Mouse (Mus musculus) small intestine, adult 2 months (tissue): ENCODE measurements at regions not wholly inside any gene's neighbourhood (a gene's known extent, or its start where the extent isn't known, plus 50 kb on each side); places are given as distances from the start of the nearest gene placed in this dataset.
A peak's percentile ranks its signal among the peaks of the same experiment; 100 is the strongest.

ENCODE experiments used
- H3K27ac ChIP-seq: fragments of 200-500 bp; 2 replicates; pipeline ENCODE4 v1.5.1; 2012; ENCODE audit warnings: low read depth, low read length, control low read depth, inconsistent platforms; ENCODE audit not compliant: insufficient read depth
- H3K27me3 ChIP-seq: fragments of 200-500 bp; 2 replicates; pipeline ENCODE4 v1.6.1; 2012; ENCODE audit warnings: mild to moderate bottlenecking, moderate library complexity, low read length, inconsistent platforms; ENCODE audit not compliant: control insufficient read depth, insufficient read depth
- H3K36me3 ChIP-seq: fragments of 200-500 bp; 2 replicates; pipeline ENCODE4 v1.6.1; 2012; ENCODE audit warnings: mild to moderate bottlenecking, low read length, control low read depth, inconsistent platforms; ENCODE audit not compliant: control insufficient read depth, insufficient read depth
- H3K4me1 ChIP-seq: fragments of 200-500 bp; 2 replicates; pipeline ENCODE4 v1.6.1; 2012; ENCODE audit warnings: low read length, inconsistent platforms, mixed read lengths; ENCODE audit not compliant: control insufficient read depth, insufficient read depth, insufficient read length
- H3K4me3 ChIP-seq: fragments of 200-500 bp; 2 replicates; pipeline ENCODE4 v1.5.1; 2012; ENCODE audit warnings: low read depth, mild to moderate bottlenecking, control low read depth, inconsistent platforms, low read length, moderate library complexity
- CTCF ChIP-seq: fragments of 200-500 bp; IDR thresholded peaks from 2 replicates; pipeline ENCODE4 v1.5.1; 2012; ENCODE audit warnings: low read depth, mild to moderate bottlenecking, control low read depth, inconsistent platforms, low read length, moderate library complexity, mixed read lengths; ENCODE audit not compliant: insufficient replicate concordance, insufficient read length; ENCODE audit errors: extremely low read depth
- POLR2A ChIP-seq: fragments of 200-500 bp; IDR thresholded peaks from 2 replicates; pipeline ENCODE4 v1.6.1; 2012; ENCODE audit warnings: low read depth, mild to moderate bottlenecking, control low read depth, inconsistent platforms, low read length, moderate library complexity
- WGBS: fragments of 180-500 bp; shearing (Covaris S2); methylation state at CpG from one replicate; pipeline ENCODE4 v1.1.7; 2018; 5-methylcytosine and 5-hydroxymethylcytosine counted together

- TF ChIP-seq CTCF (no peak), POLR2A (no peak)
- no peaks in the 10 kb centered on the region for H3K4me1 ChIP-seq
- no peaks in the 10 kb centered on the region for H3K36me3 ChIP-seq
- 80% methylated on average over 2 of the region's 2 CpGs for WGBS
- no peak overlapping the region for H3K4me3 ChIP-seq
- H3K27me3 ChIP-seq: no peaks in the 10 kb centered on the region
- H3K27ac ChIP-seq: no peak overlapping the region
Measured at GRCm38 (mm10) chr4:56528571-56528970, 211.3 kb upstream of the Gm26657 start.

- TF ChIP-seq CTCF (no peak), POLR2A (no peak)
- 85% methylated on average over 6 of the region's 6 CpGs for WGBS
- no peaks in the 10 kb centered on the region for H3K27me3 ChIP-seq
- H3K4me3 ChIP-seq: no peak overlapping the region
- H3K27ac ChIP-seq: no peak overlapping the region
- H3K4me1 ChIP-seq: no peaks in the 10 kb centered on the region
- H3K36me3 ChIP-seq: no peaks in the 10 kb centered on the region
Measured at GRCm38 (mm10) chr4:56524430-56524985, 215.4 kb upstream of the Gm26657 start.

- Histone ChIP-seq H3K4me3 (no peak overlapping the region), H3K27me3 (no peaks in the 10 kb centered on the region), H3K4me1 (no peaks in the 10 kb centered on the region), H3K36me3 (no peaks in the 10 kb centered on the region), H3K27ac (no peak overlapping the region)
- TF ChIP-seq CTCF (no peak), POLR2A (no peak)
- WGBS: 28% methylated on average over 4 of the region's 4 CpGs
Measured at GRCm38 (mm10) chr4:56507770-56508169, 232.1 kb upstream of the Gm26657 start.

GRCm38 (mm10) chr4:56506786-56507185, 233.1 kb upstream of the Gm26657 start:
- TF ChIP-seq POLR2A (no peak), CTCF (no peak)
- Histone ChIP-seq H3K36me3 (no peaks in the 10 kb centered on the region), H3K4me3 (no peak overlapping the region), H3K4me1 (no peaks in the 10 kb centered on the region), H3K27ac (no peak overlapping the region), H3K27me3 (no peaks in the 10 kb centered on the region)
- WGBS: 70% methylated on average over 1 of the region's 1 CpGs

- Histone ChIP-seq H3K27ac (no peak overlapping the region), H3K4me1 (no peaks in the 10 kb centered on the region), H3K27me3 (no peaks in the 10 kb centered on the region), H3K36me3 (no peaks in the 10 kb centered on the region), H3K4me3 (no peak overlapping the region)
- TF ChIP-seq CTCF (no peak), POLR2A (no peak)
- 29% methylated on average over 1 of the region's 1 CpGs for WGBS
Measured at GRCm38 (mm10) chr4:56506067-56506466, 233.8 kb upstream of the Gm26657 start.

GRCm38 (mm10) chr4:56492537-56493221, 247.2 kb upstream of the Gm26657 start:
- Histone ChIP-seq H3K4me3 (no peak overlapping the region), H3K27me3 (no peaks in the 10 kb centered on the region), H3K36me3 (no peaks in the 10 kb centered on the region), H3K27ac (no peak overlapping the region), H3K4me1 (no peaks in the 10 kb centered on the region)
- TF ChIP-seq CTCF (peak; percentile 44; the same call in 1 of the 2 replicates), POLR2A (no peak)
- 31% methylated on average over 16 of the region's 16 CpGs for WGBS

GRCm38 (mm10) chr4:56489361-56489760, 250.5 kb upstream of the Gm26657 start:
- no peak for TF ChIP-seq CTCF
- TF ChIP-seq POLR2A: no peak

More at GRCm38 (mm10) chr4:56489361-56489760, 250.5 kb upstream of the Gm26657 start:
- H3K4me3 ChIP-seq: no peak overlapping the region
- H3K36me3 ChIP-seq: no peaks in the 10 kb centered on the region
- H3K27ac ChIP-seq: no peak overlapping the region
- H3K4me1 ChIP-seq: no peaks in the 10 kb centered on the region
- 81% methylated on average over 4 of the region's 4 CpGs for WGBS
- H3K27me3 ChIP-seq: no peaks in the 10 kb centered on the region
